In the genomic region with DNA sequence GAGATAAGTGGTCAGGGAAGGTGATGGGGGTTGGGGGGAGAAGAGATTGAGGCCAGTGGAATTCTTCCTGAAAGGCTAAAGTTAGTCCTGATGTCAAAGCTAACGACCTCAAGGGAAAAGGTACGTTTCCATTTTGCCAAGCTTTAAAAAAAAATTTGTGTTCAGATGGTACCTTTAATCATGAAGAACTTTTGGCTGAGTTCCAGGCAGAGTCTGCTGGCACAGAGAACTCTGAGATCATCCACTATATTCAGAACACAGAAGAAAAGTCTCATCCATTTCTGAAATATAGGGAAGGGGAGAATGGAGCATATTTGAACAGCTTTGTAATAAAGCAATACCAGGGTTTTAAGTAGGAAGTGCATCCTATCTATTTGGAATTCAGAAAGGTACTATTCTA, we compare ENCODE assay signal across 15 mouse cellular contexts. TPM values are rescaled to one million over a fixed set of nuclear protein-coding genes. Genes with fewer than 3 reads are reported as not detected.
DNase-seq lines count a peak whose midpoint lies in the region; ATAC-seq and TF ChIP-seq lines count a peak whose summit lies in the region.
"Had no signal": no experiment of that assay in that cellular context is flagged by ENCODE, and none has a peak within 500 bp of the region (broad histone marks: within the 10 kb centered on the region; RNA-seq: fewer than 3 reads in every experiment).

No protein-coding gene starts in this region.

- DNase-seq in liver, adult 2 months (ENCODE audit: extremely low read depth, low read depth, low spot score) = peak; percentile 3
- DNase-seq in liver = no peak
- DNase-seq in adrenal gland, postnatal 10 days = peak; percentile 34
- DNase-seq in cerebellum, postnatal 36 days = peak; percentile 73 to 77
- no peak for DNase-seq in testis, postnatal 10 days (ENCODE audit: low spot score)
- DNase-seq in hindbrain, embryonic 14.5 days (ENCODE audit: low spot score) = no peak
- DNase-seq: lung, postnatal 4 days had no signal

- H3K4me2 ChIP-seq in heart, embryonic 13.5 days = no peak overlapping the region
- no peak overlapping the region for H3K4me2 ChIP-seq in heart, embryonic 12.5 days
- H3K4me2 ChIP-seq in hindbrain, embryonic 14.5 days (replicated peaks) = no peak overlapping the region
- H3K4me2 ChIP-seq: limb, embryonic 13.5 days had no signal

- no peaks in the 10 kb centered on the region for H3K36me3 ChIP-seq in heart, embryonic 13.5 days
- H3K36me3 ChIP-seq in heart, embryonic 12.5 days = no peaks in the 10 kb centered on the region
- H3K36me3 ChIP-seq in liver, adult 2 months (ENCODE audit: control insufficient read depth, insufficient read depth, low read length) = no peaks in the 10 kb centered on the region
- H3K36me3 ChIP-seq in hindbrain, embryonic 14.5 days (replicated peaks; ENCODE audit: control insufficient read depth, insufficient read depth) = no peaks in the 10 kb centered on the region
- H3K36me3 ChIP-seq: hindbrain, embryonic 10.5 days; limb, embryonic 13.5 days had no signal

- no peak for TF ChIP-seq CTCF in liver, adult 2 months (IDR thresholded peaks at IDR 0.05; ENCODE audit: low read depth, low read length)

- ATAC-seq in heart, embryonic 13.5 days (ENCODE audit: extremely low read depth, insufficient number of reproducible peaks, low FRiP score, low TSS enrichment) = no peak
- no peak for ATAC-seq in heart, embryonic 12.5 days (ENCODE audit: insufficient number of reproducible peaks, low FRiP score)
- no peak for ATAC-seq in hindbrain, embryonic 14.5 days (ENCODE audit: low FRiP score)
- ATAC-seq: forebrain, embryonic 16.5 days had no signal

- peak overlapping the region; percentile 63 for H3K27ac ChIP-seq in heart, embryonic 13.5 days (replicated peaks)
- H3K27ac ChIP-seq in heart, embryonic 12.5 days (ENCODE audit: poor library complexity, severe bottlenecking) = no peak overlapping the region
- no peak overlapping the region for H3K27ac ChIP-seq in liver, adult 2 months (replicated peaks; ENCODE audit: insufficient read depth, low read depth, low read length)
- H3K27ac ChIP-seq in hindbrain, embryonic 14.5 days = no peak overlapping the region
- H3K27ac ChIP-seq: hindbrain, embryonic 10.5 days; kidney, postnatal 0 days; limb, embryonic 13.5 days had no signal

- H3K4me1 ChIP-seq in heart, embryonic 13.5 days = peaks cover 23% of the 10 kb centered on the region
- H3K4me1 ChIP-seq in heart, embryonic 12.5 days (replicated peaks) = peaks cover 16% of the 10 kb centered on the region
- no peaks in the 10 kb centered on the region for H3K4me1 ChIP-seq in liver, adult 2 months (ENCODE audit: control insufficient read depth, insufficient read depth, low read length)
- 0 out of 2 replicates have a peak, but pooled peaks cover 4% of the 10 kb centered on the region for H3K4me1 ChIP-seq in hindbrain, embryonic 14.5 days (replicated peaks; ENCODE audit: control insufficient read depth, insufficient read depth, low read length)

- H3K4me3 ChIP-seq in heart, embryonic 13.5 days = no peak overlapping the region
- H3K4me3 ChIP-seq in heart, embryonic 12.5 days = no peak overlapping the region
- no peak overlapping the region for H3K4me3 ChIP-seq in liver, adult 2 months (ENCODE audit: insufficient read depth, low read depth, low read length)
- no peak overlapping the region for H3K4me3 ChIP-seq in hindbrain, embryonic 14.5 days (replicated peaks; ENCODE audit: low read length)
- H3K4me3 ChIP-seq: hindbrain, embryonic 10.5 days; limb, embryonic 13.5 days had no signal

- no peaks in the 10 kb centered on the region for H3K79me2 ChIP-seq in liver, adult 2 months (ENCODE audit: control insufficient read depth, insufficient read depth, low read length)

- no peak for TF ChIP-seq POLR2A in liver, adult 2 months (IDR thresholded peaks at IDR 0.05; ENCODE audit: extremely low read depth, insufficient read depth, low read length)

- 11% methylated on average over 2 of the region's 2 CpGs for WGBS in heart, embryonic 13.5 days
- WGBS in heart, embryonic 12.5 days = 28% methylated on average over 2 of the region's 2 CpGs
- WGBS in liver, adult 2 months = 39% methylated on average over 2 of the region's 2 CpGs
- WGBS in hindbrain, embryonic 14.5 days = 78% methylated on average over 2 of the region's 2 CpGs

- H3K27me3 ChIP-seq in heart, embryonic 13.5 days (replicated peaks) = no peaks in the 10 kb centered on the region
- no peaks in the 10 kb centered on the region for H3K27me3 ChIP-seq in heart, embryonic 12.5 days (replicated peaks)
- H3K27me3 ChIP-seq in liver, adult 2 months (ENCODE audit: control insufficient read depth, insufficient read depth, low read length) = no peaks in the 10 kb centered on the region
- no peaks in the 10 kb centered on the region for H3K27me3 ChIP-seq in hindbrain, embryonic 14.5 days (ENCODE audit: control insufficient read depth, insufficient read depth, low read length)
- H3K27me3 ChIP-seq: limb, embryonic 13.5 days had no signal

- no peaks in the 10 kb centered on the region for H3K9me3 ChIP-seq in heart, embryonic 13.5 days
- H3K9me3 ChIP-seq in heart, embryonic 12.5 days (replicated peaks) = 0 out of 2 replicates have a peak, but pooled peaks cover 4% of the 10 kb centered on the region
- no peaks in the 10 kb centered on the region for H3K9me3 ChIP-seq in hindbrain, embryonic 14.5 days (ENCODE audit: control insufficient read depth, low read length)
- H3K9me3 ChIP-seq: hindbrain, embryonic 10.5 days; limb, embryonic 13.5 days had no signal

- no peak overlapping the region; the same call in 1 of the 2 replicates for H3K9ac ChIP-seq in heart, embryonic 13.5 days
- no peak overlapping the region for H3K9ac ChIP-seq in heart, embryonic 12.5 days
- no peak overlapping the region for H3K9ac ChIP-seq in liver, adult 2 months (ENCODE audit: low read depth, low read length)
- H3K9ac ChIP-seq in hindbrain, embryonic 14.5 days = no peak overlapping the region
- H3K9ac ChIP-seq: limb, embryonic 13.5 days had no signal

RNA-seq across cellular contexts. Expression of a gene that starts 4.4 kb away (rescaled TPM):
- 12.1 and 14.0 TPM in 2 replicates for polyA plus RNA-seq in heart, embryonic 13.5 days (2015; fragmentation: Nextera tagmentation; extraction: Ambion mirVana)
- 25.6 and 25.8 TPM in 2 replicates for polyA plus RNA-seq in heart, embryonic 12.5 days (2016; fragmentation: Nextera tagmentation; extraction: Ambion mirVana)
- total RNA-seq in liver, adult 2 months (2014; rRNA removed) = 1.0 and 1.4 TPM in 2 replicates
- polyA plus RNA-seq in liver, adult 2 months (2012; rRNA removed) = 1.3 and 1.7 TPM in 2 replicates
- 10 to 100 TPM; 15.6 to 18.9 TPM for total RNA-seq in adrenal gland, postnatal 10 days (2021)
- 66.3 and 69.0 TPM in 2 replicates for polyA plus RNA-seq in hindbrain, embryonic 14.5 days (2014; fragmentation: Nextera tagmentation; extraction: Ambion mirVana)

RNA-seq across cellular contexts. Expression of a gene that starts 43.9 kb away (rescaled TPM):
- not detected in 2 replicates for polyA plus RNA-seq in heart, embryonic 13.5 days (2015; fragmentation: Nextera tagmentation; extraction: Ambion mirVana)
- not detected in 2 replicates for polyA plus RNA-seq in heart, embryonic 12.5 days (2016; fragmentation: Nextera tagmentation; extraction: Ambion mirVana)
- not detected in 2 replicates for total RNA-seq in liver, adult 2 months (2014; rRNA removed)
- not detected in 2 replicates for polyA plus RNA-seq in liver, adult 2 months (2012; rRNA removed)
- total RNA-seq in adrenal gland, postnatal 10 days (2021) = not detected
- not detected in 2 replicates for polyA plus RNA-seq in hindbrain, embryonic 14.5 days (2014; fragmentation: Nextera tagmentation; extraction: Ambion mirVana)
- total RNA-seq: CH12.LX had no signal
- polyA plus RNA-seq: forebrain, embryonic 16.5 days; hindbrain, embryonic 10.5 days; kidney, postnatal 0 days; limb, embryonic 13.5 days; testis, adult 2 months had no signal

RNA-seq across cellular contexts. Expression of a gene that starts 43.9 kb away (rescaled TPM):
- not detected in 2 replicates for polyA plus RNA-seq in heart, embryonic 13.5 days (2015; fragmentation: Nextera tagmentation; extraction: Ambion mirVana)
- polyA plus RNA-seq in heart, embryonic 12.5 days (2016; fragmentation: Nextera tagmentation; extraction: Ambion mirVana) = not detected in 2 replicates
- not detected in 2 replicates for total RNA-seq in liver, adult 2 months (2014; rRNA removed)
- not detected in 2 replicates for polyA plus RNA-seq in liver, adult 2 months (2012; rRNA removed)
- total RNA-seq in adrenal gland, postnatal 10 days (2021) = not detected
- polyA plus RNA-seq in hindbrain, embryonic 14.5 days (2014; fragmentation: Nextera tagmentation; extraction: Ambion mirVana) = not detected in 2 replicates
- total RNA-seq: CH12.LX had no signal
- polyA plus RNA-seq: forebrain, embryonic 16.5 days; hindbrain, embryonic 10.5 days; kidney, postnatal 0 days; limb, embryonic 13.5 days had no signal

RNA-seq across cellular contexts. Expression of a gene that starts 49.6 kb away (rescaled TPM):
- 0.22 and 0.45 TPM in 2 replicates for polyA plus RNA-seq in heart, embryonic 13.5 days (2015; fragmentation: Nextera tagmentation; extraction: Ambion mirVana)
- not detected in 2 replicates for polyA plus RNA-seq in heart, embryonic 12.5 days (2016; fragmentation: Nextera tagmentation; extraction: Ambion mirVana)
- 0.09 TPM in 1 of 2 replicates, not detected in the other for total RNA-seq in liver, adult 2 months (2014; rRNA removed)
- 0.27 TPM in 1 of 2 replicates, not detected in the other for polyA plus RNA-seq in liver, adult 2 months (2012; rRNA removed)
- total RNA-seq in adrenal gland, postnatal 10 days (2021) = not detected
- 0.21 TPM in 2 replicates for polyA plus RNA-seq in hindbrain, embryonic 14.5 days (2014; fragmentation: Nextera tagmentation; extraction: Ambion mirVana)
- polyA plus RNA-seq: hindbrain, embryonic 10.5 days had no signal

Comparison
In these comparisons a context has a peak if more than half of its experiments do, and no peak if none do; other contexts are left out.
1. DNase-seq: peak in liver, adult 2 months (single experiment), adrenal gland, postnatal 10 days (single experiment) and cerebellum, postnatal 36 days (2 of 2); none in liver (single experiment), testis, postnatal 10 days (single experiment) and hindbrain, embryonic 14.5 days (single experiment).